Mouse (Mus musculus) myocyte (in vitro differentiated cells): Measurements from ENCODE around the gene Mbd6. TPM values are rescaled to one million over a fixed set of nuclear protein-coding genes. Genes with fewer than 3 reads are reported as not detected.
A peak's percentile ranks its signal among the peaks of the same experiment; 100 is the strongest.

Experiments
- H3K27me3 ChIP-seq: one replicate; pipeline ENCODE4 v1.6.1; 2011; ENCODE audit not compliant: control insufficient read depth, insufficient read depth, insufficient read length
- H3K36me3 ChIP-seq: one replicate; pipeline ENCODE4 v1.6.1; 2011; ENCODE audit not compliant: control insufficient read depth, insufficient read depth
- H3K4me2 ChIP-seq: one replicate; pipeline ENCODE4 v1.6.1; 2011; ENCODE audit warnings: low read depth, control low read depth
- H3K4me3 ChIP-seq: one replicate; pipeline ENCODE4 v1.5.1; 2011; ENCODE audit warnings: mild to moderate bottlenecking, control low read depth, moderate library complexity
- H3K79me2 ChIP-seq: one replicate; pipeline ENCODE4 v1.6.1; 2011; ENCODE audit not compliant: control insufficient read depth, insufficient read depth
- H3ac ChIP-seq: one replicate; pipeline ENCODE4 v1.6.1; 2011; ENCODE audit not compliant: control insufficient read depth, insufficient read length
- CEBPB ChIP-seq: IDR thresholded peaks from 2 replicates; pipeline ENCODE4 v1.6.1; 2011; ENCODE audit warnings: mild to moderate bottlenecking, moderate library complexity; ENCODE audit not compliant: poor library complexity, insufficient read depth, severe bottlenecking
- E2F4 ChIP-seq: IDR thresholded peaks from one replicate; pipeline ENCODE4 v1.6.1; 2011; ENCODE audit warnings: mild to moderate bottlenecking, control low read depth, moderate library complexity; ENCODE audit not compliant: insufficient read depth
- MAX ChIP-seq: IDR thresholded peaks from one replicate; pipeline ENCODE4 v1.6.1; 2011; ENCODE audit warnings: low read depth, mild to moderate bottlenecking, control low read depth
- MYOD1 ChIP-seq, 3 experiments: IDR thresholded peaks; one replicate each; pipeline ENCODE4 v1.6.1; 2011; ENCODE audit warnings: control low read depth in 2 of 3, low read depth in 2 of 3, mild to moderate bottlenecking in 2 of 3, moderate library complexity in 1 of 3; ENCODE audit not compliant: insufficient read length in 2 of 3, control insufficient read depth in 1 of 3
- MYOG ChIP-seq, 3 experiments: IDR thresholded peaks; one replicate each; pipeline ENCODE4 v1.6.1; 2011; ENCODE audit warnings: control low read depth in 2 of 3, low read depth in 2 of 3, mild to moderate bottlenecking in 2 of 3; ENCODE audit not compliant: insufficient read length in 2 of 3, control insufficient read depth in 1 of 3, insufficient read depth in 1 of 3
- POLR2A ChIP-seq: IDR thresholded peaks from one replicate; pipeline ENCODE4 v1.6.1; 2011; ENCODE audit warnings: low read depth, mild to moderate bottlenecking, control low read depth, moderate library complexity; ENCODE audit not compliant: insufficient read length
- POLR2AphosphoS2 ChIP-seq: IDR thresholded peaks from one replicate; pipeline ENCODE4 v1.6.1; 2011; ENCODE audit warnings: low read depth, control low read depth; ENCODE audit not compliant: insufficient read length
- REST ChIP-seq: IDR thresholded peaks from one replicate; pipeline ENCODE4 v1.6.1; 2011; ENCODE audit warnings: mild to moderate bottlenecking, control low read depth, moderate library complexity; ENCODE audit not compliant: insufficient read depth, insufficient read length
- SRF ChIP-seq: IDR thresholded peaks from one replicate; pipeline ENCODE4 v1.6.1; 2011; ENCODE audit warnings: low read depth; ENCODE audit not compliant: control insufficient read depth, insufficient read length
- TCF12 ChIP-seq: IDR thresholded peaks from one replicate; pipeline ENCODE4 v1.6.1; 2011; ENCODE audit warnings: mild to moderate bottlenecking, control low read depth; ENCODE audit not compliant: poor library complexity, insufficient read depth, severe bottlenecking
- TCF3 ChIP-seq: IDR thresholded peaks from one replicate; pipeline ENCODE4 v1.6.1; 2011; ENCODE audit warnings: low read depth, control low read depth; ENCODE audit not compliant: insufficient read length
- USF1 ChIP-seq: IDR thresholded peaks from one replicate; pipeline ENCODE4 v1.6.1; 2011; ENCODE audit warnings: low read depth, mild to moderate bottlenecking, control low read depth, moderate library complexity
- polyA plus RNA-seq: library from polyadenylated mRNA; unstranded; fragments of >200 nt; fragmentation: generic; extraction: Trizol; gene quantifications from one replicate; pipeline ENCODE4 v1.2.1, GENCODE M21; 2012; ENCODE audit warnings: missing spikeins

The Mbd6 gene
- polyA plus RNA-seq, 1 experiment: 24.7 TPM

DNA sequence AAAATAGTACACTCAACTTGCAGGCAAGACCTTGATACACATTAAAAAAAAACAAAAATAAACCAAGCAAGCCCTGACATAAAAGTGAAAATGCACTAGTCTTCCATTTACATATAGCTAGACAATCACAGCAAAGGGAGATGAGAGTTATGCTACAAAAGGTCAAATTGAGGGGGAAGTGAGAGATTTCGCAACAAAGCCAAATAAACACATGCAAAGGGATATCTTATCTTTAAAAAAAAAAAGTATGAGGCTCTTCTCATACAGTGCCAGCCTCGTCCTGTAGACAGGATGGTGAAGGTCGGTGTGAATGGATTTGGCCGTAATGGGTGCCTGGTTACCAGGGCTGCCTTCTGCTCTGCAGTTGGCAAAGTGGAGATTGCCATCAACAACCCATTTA lies 24.0 kb upstream of the Mbd6 start:
- Histone ChIP-seq H3ac (no peak overlapping the region), H3K4me3 (peak overlapping the region; percentile 68), H3K36me3 (peaks cover 20% of the 10 kb centered on the region), H3K27me3 (no peaks in the 10 kb centered on the region), H3K79me2 (peaks cover 23% of the 10 kb centered on the region), H3K4me2 (peak overlapping the region; percentile 78)
- TF ChIP-seq CEBPB (0 out of 2 replicates have a peak, but pooled peaks have one; percentile 11), E2F4 (no peak)

DNA sequence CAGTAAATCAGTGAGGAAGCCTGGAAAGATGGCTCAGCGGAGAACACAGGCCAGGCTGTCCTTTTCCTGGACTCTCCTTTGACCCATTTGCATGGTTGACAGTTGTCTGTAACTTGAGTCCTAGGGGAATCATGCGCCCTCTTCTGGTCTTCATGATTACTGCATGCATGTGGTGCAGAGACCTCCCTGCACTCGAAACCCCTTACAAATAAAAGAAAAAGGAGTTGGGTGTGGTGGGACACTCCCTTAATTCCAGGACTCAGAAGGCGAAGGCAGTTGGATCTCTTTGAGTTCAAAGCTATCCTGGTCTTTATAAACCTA lies 23.5 kb upstream of the Mbd6 start:
- peak overlapping the region; percentile 91 for H3ac ChIP-seq
- no peak for TF ChIP-seq SRF
- TF ChIP-seq E2F4: no peak
- TF ChIP-seq TCF12: no peak
- no peak for TF ChIP-seq USF1
- TF ChIP-seq POLR2A: peak; percentile 48
- no peak for TF ChIP-seq TCF3
- peak; percentile 53 for TF ChIP-seq MAX
- TF ChIP-seq REST: no peak
- no peak for TF ChIP-seq CEBPB
- peak in 1 of 3 experiments; percentile 13 for TF ChIP-seq MYOG (IDR thresholded peaks at IDR 0.05; ENCODE audit: control insufficient read depth in 1 of 3, insufficient read depth in 1 of 3, insufficient read length in 2 of 3, low read depth in 2 of 3)
- TF ChIP-seq MYOD1 (IDR thresholded peaks at IDR 0.05; ENCODE audit: control insufficient read depth in 1 of 3, insufficient read length in 2 of 3, low read depth in 2 of 3): no peak
- TF ChIP-seq POLR2AphosphoS2: peak; percentile 71
- peak overlapping the region; percentile 68 for H3K4me3 ChIP-seq
- H3K36me3 ChIP-seq: peaks cover 25% of the 10 kb centered on the region
- H3K27me3 ChIP-seq: no peaks in the 10 kb centered on the region
- peak overlapping the region; percentile 78 for H3K4me2 ChIP-seq
- peaks cover 28% of the 10 kb centered on the region for H3K79me2 ChIP-seq

DNA sequence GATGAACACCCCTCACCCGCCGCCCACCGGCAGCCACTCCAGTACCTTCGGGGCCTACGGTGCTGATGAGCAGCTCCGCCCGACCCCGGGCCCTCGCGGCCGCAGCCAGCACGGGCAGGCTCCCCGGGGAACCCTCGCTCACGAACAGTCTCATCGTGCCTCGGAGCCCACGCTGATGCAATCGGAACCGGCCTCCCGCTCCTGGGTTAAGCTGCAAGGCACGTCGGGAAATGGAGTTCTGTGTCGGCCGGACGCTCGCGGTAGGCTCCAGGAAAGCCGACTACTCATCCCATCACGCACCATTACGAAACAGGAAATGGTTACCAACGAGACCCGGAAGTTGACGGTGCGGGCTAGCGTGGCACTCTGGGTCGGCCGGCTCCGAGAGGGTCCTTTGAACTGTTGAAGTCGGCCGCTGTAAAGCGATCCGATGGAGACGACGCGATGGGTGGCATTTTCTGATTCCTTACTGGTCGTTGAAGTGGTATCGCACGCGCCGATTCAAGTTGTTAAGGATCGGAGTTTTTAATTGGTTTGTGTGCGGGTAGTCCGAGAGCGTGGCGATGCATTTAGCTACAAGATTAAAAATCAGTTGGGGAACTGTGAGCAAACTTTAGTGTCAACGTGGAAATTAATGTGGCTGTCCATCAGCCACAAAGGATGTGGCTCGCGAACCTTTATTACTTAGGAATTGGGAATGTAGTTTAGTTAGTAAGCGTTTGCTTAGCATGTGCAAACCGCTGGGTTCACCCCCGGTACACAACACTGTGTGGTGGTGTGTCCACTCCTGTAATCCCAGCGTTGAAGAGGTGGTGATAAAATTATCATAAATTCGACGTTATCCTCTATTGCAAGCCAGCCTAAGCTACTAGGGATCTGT lies 22.9 kb upstream of the Mbd6 start, which contains the start of gene Mars:
Gene Mars, minus strand, starts transcription at position 311 of the 880 bp plus-strand sequence.
- Histone ChIP-seq H3K27me3 (no peaks in the 10 kb centered on the region), H3K4me3 (peak within 1 kb of the TSS; percentile 68), H3K79me2 (peaks cover 29% of the 10 kb centered on the region), H3ac (peak within 1 kb of the TSS; percentile 91), H3K36me3 (peaks cover 31% of the 10 kb centered on the region), H3K4me2 (peak within 1 kb of the TSS; percentile 82)
- TF ChIP-seq TCF3 (no peak), TCF12 (no peak), SRF (peak; percentile 9), USF1 (no peak), MAX (peak; percentile 87), CEBPB (peak; percentile 88), POLR2A (peak; percentile 90), MYOD1 (IDR thresholded peaks at IDR 0.05; ENCODE audit: control insufficient read depth in 1 of 3, insufficient read length in 2 of 3, low read depth in 2 of 3) (peak in 1 of 3 experiments; percentile 16), MYOG (IDR thresholded peaks at IDR 0.05; ENCODE audit: control insufficient read depth in 1 of 3, insufficient read depth in 1 of 3, insufficient read length in 2 of 3, low read depth in 2 of 3) (peak in 1 of 3 experiments; percentile 44), REST (no peak), POLR2AphosphoS2 (peak; percentile 87), E2F4 (no peak)

DNA sequence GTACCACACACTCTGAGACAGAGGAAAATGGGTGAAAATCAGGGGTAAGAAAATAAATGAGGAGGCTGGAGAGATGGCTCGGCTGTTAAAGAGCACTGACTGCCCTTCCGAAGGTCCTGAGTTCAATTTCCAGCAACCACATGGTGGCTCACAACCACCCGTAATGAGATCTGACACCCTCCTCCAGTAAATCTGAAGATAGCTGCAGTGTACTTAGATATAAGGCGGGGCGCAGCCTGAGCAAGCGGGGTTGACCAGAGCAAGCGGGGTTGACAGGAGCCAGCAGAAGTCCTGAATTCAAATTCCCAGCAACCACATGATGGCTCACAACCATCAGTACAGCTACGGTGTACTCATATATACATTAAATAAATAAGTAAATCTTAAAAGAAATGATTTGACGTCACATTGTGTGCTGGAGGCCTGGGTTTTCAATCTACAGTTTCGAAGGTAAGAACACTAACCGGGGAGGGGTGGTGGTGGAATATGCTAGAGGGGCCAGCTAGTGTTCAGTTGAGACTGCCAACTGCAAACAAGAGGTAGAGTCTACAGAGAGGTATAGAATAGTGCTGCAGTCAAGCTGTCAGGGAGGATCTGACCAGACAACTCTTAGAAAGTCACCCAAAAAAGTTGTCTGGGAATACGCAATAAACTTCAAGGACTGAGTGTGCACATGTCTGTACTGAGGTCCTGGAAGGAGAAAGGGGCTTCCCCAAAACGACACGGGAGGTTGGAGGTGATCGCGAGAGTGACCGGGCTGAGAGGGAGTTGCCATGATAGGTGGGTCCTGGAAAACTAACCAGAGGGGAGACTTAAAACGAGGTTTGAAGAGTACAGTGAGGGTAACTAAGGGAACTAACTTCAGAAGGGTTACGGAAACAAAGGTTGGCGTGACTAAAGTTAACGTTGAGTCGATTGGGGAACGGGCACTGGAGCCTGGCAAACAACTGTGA lies 22.0 kb upstream of the Mbd6 start:
- Histone ChIP-seq H3K79me2 (peaks cover 29% of the 10 kb centered on the region), H3K36me3 (peaks cover 37% of the 10 kb centered on the region), H3K4me3 (peak overlapping the region; percentile 68), H3K27me3 (no peaks in the 10 kb centered on the region), H3K4me2 (peak overlapping the region; percentile 82), H3ac (peak overlapping the region; percentile 91)
- TF ChIP-seq POLR2A (peak; percentile 8), TCF12 (no peak), E2F4 (no peak), USF1 (no peak), SRF (no peak), POLR2AphosphoS2 (no peak)
